Mouse (Mus musculus) embryonic facial prominence, embryonic 11.5 days (tissue): ENCODE measurements around the gene Gtdc1. TPM values are rescaled to one million over a fixed set of nuclear protein-coding genes. Genes with fewer than 3 reads are reported as not detected.

Experiments used
- ATAC-seq: fragments of 200-750 bp; cut with Nextera tagmentation; replicated peaks from 2 replicates; pipeline ENCODE4 v1.8.0; 2017; ENCODE audit warnings: low read depth; ENCODE audit not compliant: insufficient number of reproducible peaks, low FRiP score, low TSS enrichment
- DNase-seq: peaks from one replicate; pipeline ENCODE4 v3.0.0-alpha.2; 2015; ENCODE audit warnings: low spot score
- H3K27ac ChIP-seq: fragments of 300-500 bp; sonication (generic); replicated peaks from 2 replicates; pipeline ENCODE4 v1.5.1; 2014; ENCODE audit warnings: mild to moderate bottlenecking, low read depth, low read length, control low read depth
- H3K27me3 ChIP-seq: fragments of 300-500 bp; sonication (generic); 2 replicates; pipeline ENCODE4 v1.6.1; 2014; ENCODE audit warnings: mild to moderate bottlenecking, low read length, moderate library complexity, mixed read lengths; ENCODE audit not compliant: control insufficient read depth, insufficient read depth
- H3K36me3 ChIP-seq: fragments of 300-500 bp; sonication (generic); replicated peaks from 2 replicates; pipeline ENCODE4 v1.6.1; 2014; ENCODE audit warnings: low read depth, mild to moderate bottlenecking, low read length, moderate library complexity, mixed read lengths; ENCODE audit not compliant: control insufficient read depth, insufficient read depth
- H3K4me1 ChIP-seq: fragments of 300-500 bp; sonication (generic); 2 replicates; pipeline ENCODE4 v1.6.1; 2014; ENCODE audit warnings: low read length, mixed read lengths; ENCODE audit not compliant: control insufficient read depth, insufficient read depth
- H3K4me2 ChIP-seq: fragments of 300-500 bp; sonication (generic); 2 replicates; pipeline ENCODE4 v1.6.1; 2014; ENCODE audit warnings: low read depth, mild to moderate bottlenecking, control low read depth, low read length, moderate library complexity
- H3K4me3 ChIP-seq: fragments of 300-500 bp; sonication (generic); 2 replicates; pipeline ENCODE4 v1.5.1; 2014; ENCODE audit warnings: low read depth, low read length, control low read depth
- H3K9ac ChIP-seq: fragments of 300-500 bp; sonication (generic); replicated peaks from 2 replicates; pipeline ENCODE4 v1.6.1; 2014; ENCODE audit warnings: mild to moderate bottlenecking, control low read depth, low read length
- H3K9me3 ChIP-seq: fragments of 300-500 bp; sonication (generic); replicated peaks from 2 replicates; pipeline ENCODE4 v1.6.1; 2016; ENCODE audit warnings: mild to moderate bottlenecking, low read length, inconsistent platforms, mixed read lengths; ENCODE audit not compliant: control insufficient read depth
- WGBS: fragments of 180-500 bp; shearing (Covaris S2); extraction: QIAGEN DNeasy Blood & Tissue Kit; methylation state at CpG from one replicate; pipeline ENCODE4 v1.1.7; 2014; 5-methylcytosine and 5-hydroxymethylcytosine counted together
- polyA plus RNA-seq: library from polyadenylated mRNA; unstranded; fragments of >200 nt; fragmentation: Nextera tagmentation; extraction: Ambion mirVana; gene quantifications from 2 replicates; pipeline ENCODE4 v1.2.1, GENCODE M21; 2014

The Gtdc1 gene
- polyA plus RNA-seq, result 15.2 and 17.0 TPM in 2 replicates

DNA sequence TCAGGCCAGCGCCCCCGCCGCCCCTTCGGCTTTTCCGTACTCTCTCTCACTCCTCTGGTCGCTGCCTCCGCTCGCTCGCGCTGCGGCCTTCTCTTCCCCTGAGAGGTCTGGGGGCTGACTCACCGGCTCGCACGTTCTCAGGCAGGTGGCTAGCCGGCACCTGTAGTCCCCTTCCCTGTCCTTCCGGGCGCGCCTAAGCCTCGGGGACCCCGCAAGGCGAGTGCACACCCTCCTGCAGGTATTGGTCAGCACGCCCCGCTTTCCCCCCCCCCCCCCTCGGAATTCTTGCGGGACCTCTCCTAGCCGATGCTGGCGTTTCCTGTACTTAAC lies at the start of gene Gtdc1:
Gene Gtdc1 (minus strand): TSS at position 176 of the 330 bp plus-strand sequence.
- H3K27me3 ChIP-seq, result no peaks in the 10 kb centered on the region
- H3K4me2 ChIP-seq, result peak within 1 kb of the TSS; percentile 75
- H3K27ac ChIP-seq, result peak within 1 kb of the TSS; percentile 90
- peak within 1 kb of the TSS; percentile 70 for H3K4me3 ChIP-seq
- H3K9me3 ChIP-seq, result no peaks in the 10 kb centered on the region
- ATAC-seq, result peak; percentile 73
- H3K9ac ChIP-seq, result peak within 1 kb of the TSS; percentile 91
- 2% methylated on average over 27 of the region's 27 CpGs for WGBS
- no peak for DNase-seq
- H3K36me3 ChIP-seq, result no peaks in the 10 kb centered on the region
- H3K4me1 ChIP-seq, result no peaks in the 10 kb centered on the region

DNA sequence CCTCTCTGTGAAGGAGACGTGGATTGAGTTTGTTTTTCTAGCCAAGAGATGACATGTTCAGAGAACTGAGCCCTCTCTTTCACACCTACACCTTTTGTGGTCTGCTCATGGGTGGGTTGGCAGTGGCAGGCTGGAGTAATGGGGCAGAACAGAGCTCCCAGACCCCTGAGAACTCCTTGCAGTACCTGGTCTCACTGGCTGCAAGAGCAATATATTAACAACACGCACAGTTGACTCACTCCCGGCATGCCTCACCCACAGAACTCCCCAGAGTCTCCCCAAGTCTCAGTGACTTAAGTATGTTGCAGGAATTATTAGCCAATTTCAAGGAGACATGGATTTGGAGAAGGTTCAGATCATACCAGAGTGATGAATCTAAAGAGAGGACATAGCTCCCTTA lies 49.6 kb upstream of the Gtdc1 start:
- Histone ChIP-seq H3K4me2 (no peak overlapping the region), H3K9ac (no peak overlapping the region), H3K27me3 (no peaks in the 10 kb centered on the region), H3K4me1 (no peaks in the 10 kb centered on the region), H3K27ac (no peak overlapping the region), H3K4me3 (no peak overlapping the region), H3K9me3 (no peaks in the 10 kb centered on the region), H3K36me3 (no peaks in the 10 kb centered on the region)
- ATAC-seq (no peak), DNase-seq (no peak)
- 79% methylated on average over 3 of the region's 3 CpGs for WGBS

DNA sequence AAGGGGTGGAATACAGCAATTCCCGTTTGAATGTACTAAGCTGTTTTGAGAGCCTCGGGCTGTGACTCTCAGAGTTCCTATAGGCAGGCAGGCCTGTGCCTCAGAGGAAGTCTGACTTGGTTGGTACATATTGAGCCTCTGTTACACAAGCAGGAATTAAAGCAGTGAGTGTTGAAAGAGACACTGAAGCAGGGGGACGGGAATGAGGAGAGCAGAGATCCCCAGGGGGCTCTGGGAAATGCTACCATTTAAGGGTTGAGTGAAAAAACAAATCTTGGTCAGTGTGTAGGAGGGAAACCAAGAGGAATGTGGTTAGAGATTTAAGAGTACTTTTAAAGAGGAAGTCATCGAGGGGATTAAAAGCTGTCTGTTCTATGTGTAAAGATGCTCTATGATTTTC lies 49.0 kb upstream of the Gtdc1 start:
- no peak overlapping the region for H3K4me2 ChIP-seq
- no peak for ATAC-seq
- no peaks in the 10 kb centered on the region for H3K4me1 ChIP-seq
- H3K9me3 ChIP-seq, result no peaks in the 10 kb centered on the region
- H3K27ac ChIP-seq, result no peak overlapping the region
- DNase-seq, result no peak
- no peak overlapping the region for H3K4me3 ChIP-seq
- 45% methylated on average over 4 of the region's 4 CpGs for WGBS
- no peaks in the 10 kb centered on the region for H3K27me3 ChIP-seq
- H3K36me3 ChIP-seq, result no peaks in the 10 kb centered on the region
- no peak overlapping the region for H3K9ac ChIP-seq

DNA sequence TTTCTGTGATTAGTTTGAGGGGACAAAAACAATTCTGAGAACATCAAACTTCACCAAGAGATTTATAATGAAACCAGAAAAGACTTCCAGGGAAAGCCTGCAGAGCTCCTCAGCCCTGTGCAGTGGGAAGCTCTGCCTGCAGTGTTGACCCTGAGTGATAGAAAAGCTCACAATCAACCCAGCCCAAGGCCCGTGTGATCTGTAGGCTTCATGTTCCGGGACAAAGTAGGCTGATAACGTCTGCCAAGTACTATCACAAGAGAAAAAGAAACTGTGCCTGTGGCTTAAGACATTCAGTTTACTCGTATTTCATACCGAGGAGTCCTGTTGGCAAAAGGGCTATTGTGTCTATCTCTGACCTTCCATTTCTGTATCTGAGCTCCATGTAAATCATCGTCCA lies 46.4 kb upstream of the Gtdc1 start:
- Histone ChIP-seq H3K4me1 (no peaks in the 10 kb centered on the region), H3K9ac (no peak overlapping the region), H3K27ac (no peak overlapping the region), H3K4me3 (no peak overlapping the region), H3K4me2 (no peak overlapping the region), H3K36me3 (no peaks in the 10 kb centered on the region), H3K27me3 (no peaks in the 10 kb centered on the region), H3K9me3 (no peaks in the 10 kb centered on the region)
- 87% methylated on average over 6 of the region's 6 CpGs for WGBS
- DNase-seq (no peak), ATAC-seq (no peak)

DNA sequence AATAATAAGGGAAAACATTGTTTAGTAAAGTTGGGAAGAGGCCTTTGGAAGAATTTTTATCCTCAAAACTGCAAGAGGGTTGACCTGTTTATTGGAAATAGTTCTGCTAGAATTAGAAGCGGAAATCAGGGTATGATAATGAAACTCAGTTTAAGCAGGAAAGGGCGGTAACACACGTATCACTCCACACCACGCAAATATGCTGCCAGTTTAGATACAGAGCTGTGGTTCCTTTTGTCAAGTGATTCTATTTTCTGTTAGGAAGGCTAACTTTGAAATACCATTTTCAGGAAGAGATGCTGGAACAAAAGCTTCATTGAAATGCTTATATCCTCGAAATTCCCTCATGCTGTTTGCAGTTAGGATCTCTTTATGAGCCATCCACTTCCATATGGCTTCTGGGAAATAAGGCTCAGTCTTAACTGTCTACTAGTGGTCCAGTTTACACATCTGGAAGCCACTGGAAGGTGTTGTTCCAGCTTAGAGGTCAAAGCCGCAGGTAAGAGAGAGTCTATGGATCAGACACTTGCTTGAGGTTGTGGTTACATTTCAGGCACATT lies 42.7 kb upstream of the Gtdc1 start:
- no peak for DNase-seq

DNA sequence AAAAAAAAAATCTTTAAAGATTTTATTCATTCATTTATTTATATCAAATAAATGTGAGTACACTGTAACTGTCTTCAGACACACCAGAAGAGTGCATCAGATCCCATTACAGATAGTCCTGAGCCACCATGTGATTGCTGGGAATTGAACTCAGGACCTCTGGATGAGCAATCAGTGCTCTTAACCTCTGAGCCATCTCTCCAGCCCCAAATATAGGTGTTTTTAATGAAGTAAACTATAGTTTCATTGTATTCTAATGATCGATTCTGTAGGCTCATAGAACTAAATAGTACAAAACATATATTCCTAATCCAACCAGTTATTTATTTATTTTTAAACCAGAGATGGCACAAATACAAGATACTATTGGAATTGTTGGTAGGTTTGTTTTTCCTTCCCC lies 42.2 kb upstream of the Gtdc1 start:
- no peak overlapping the region for H3K9ac ChIP-seq
- H3K4me1 ChIP-seq, result no peaks in the 10 kb centered on the region
- no peak overlapping the region for H3K27ac ChIP-seq
- H3K27me3 ChIP-seq, result no peaks in the 10 kb centered on the region
- no peak overlapping the region for H3K4me3 ChIP-seq
- no peaks in the 10 kb centered on the region for H3K9me3 ChIP-seq
- no peaks in the 10 kb centered on the region for H3K36me3 ChIP-seq
- ATAC-seq, result no peak
- no peak for DNase-seq
- H3K4me2 ChIP-seq, result no peak overlapping the region
- 88% methylated on average over 1 of the region's 1 CpGs for WGBS

More for the DNA sequence above, 42.7 kb upstream of the Gtdc1 start:
- H3K4me3 ChIP-seq, result no peak overlapping the region
- 89% methylated on average over 6 of the region's 6 CpGs for WGBS
- no peaks in the 10 kb centered on the region for H3K36me3 ChIP-seq
- ATAC-seq, result no peak
- H3K9ac ChIP-seq, result no peak overlapping the region
- H3K4me2 ChIP-seq, result no peak overlapping the region
- H3K27me3 ChIP-seq, result no peaks in the 10 kb centered on the region
- no peak overlapping the region for H3K27ac ChIP-seq
- H3K4me1 ChIP-seq, result no peaks in the 10 kb centered on the region
- no peaks in the 10 kb centered on the region for H3K9me3 ChIP-seq

DNA sequence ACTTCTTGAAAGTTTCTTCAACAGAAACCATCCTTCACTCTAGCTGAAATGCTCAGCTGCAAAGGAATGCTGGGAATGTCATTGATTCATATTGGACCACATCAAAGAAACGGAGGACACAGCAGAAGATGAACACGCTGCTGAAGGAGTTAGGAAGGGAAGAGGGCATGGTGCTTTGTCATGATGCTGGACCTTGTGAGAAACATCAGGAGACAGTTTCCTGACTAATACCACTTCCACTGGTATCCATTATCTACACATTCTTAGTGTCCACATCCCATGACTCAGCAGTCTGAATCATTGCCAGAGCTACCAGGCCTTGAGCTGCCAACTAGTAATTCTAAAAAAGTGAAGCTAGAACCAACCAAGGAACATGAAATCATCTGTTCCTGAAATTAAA lies 41.8 kb upstream of the Gtdc1 start:
- no peaks in the 10 kb centered on the region for H3K27me3 ChIP-seq
- no peaks in the 10 kb centered on the region for H3K4me1 ChIP-seq
- H3K27ac ChIP-seq, result no peak overlapping the region
- no peak for ATAC-seq
- no peaks in the 10 kb centered on the region for H3K36me3 ChIP-seq
- 80% methylated on average over 2 of the region's 2 CpGs for WGBS
- H3K9ac ChIP-seq, result no peak overlapping the region
- no peak overlapping the region for H3K4me3 ChIP-seq
- H3K9me3 ChIP-seq, result no peaks in the 10 kb centered on the region
- H3K4me2 ChIP-seq, result no peak overlapping the region
- no peak for DNase-seq

DNA sequence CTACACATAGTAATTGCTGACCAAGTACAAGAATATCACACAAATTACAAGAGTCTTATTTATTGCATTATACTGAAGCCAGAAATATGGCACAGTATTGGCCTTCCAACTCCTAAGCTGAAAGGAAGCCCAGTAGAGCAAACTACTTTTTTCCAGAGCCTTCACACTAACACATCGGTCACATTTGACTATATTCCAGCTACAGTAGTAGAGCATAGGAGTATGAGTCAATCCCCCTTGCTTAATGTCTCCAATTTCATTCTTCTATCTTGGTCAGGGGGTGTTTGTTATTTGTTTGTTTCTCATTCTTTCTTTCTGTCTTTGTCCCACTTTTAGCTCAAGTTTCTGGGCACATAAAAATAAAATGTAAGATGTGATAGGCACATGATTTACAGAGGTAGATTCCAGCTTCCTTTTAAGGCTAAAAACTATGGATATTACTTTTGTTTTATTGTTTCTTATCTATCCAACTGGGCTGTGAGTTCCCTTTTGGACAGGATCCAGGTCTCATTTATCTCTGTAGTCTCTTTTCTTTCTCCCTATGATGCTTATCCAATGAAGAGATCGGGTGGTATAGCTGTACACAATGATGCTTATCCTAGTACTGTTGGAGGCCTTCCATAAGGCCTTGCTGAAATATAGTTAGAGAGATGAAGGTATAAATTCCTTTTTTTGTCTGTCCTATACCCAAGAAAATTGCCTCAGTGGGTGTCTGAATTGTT lies 38.5 kb upstream of the Gtdc1 start:
- H3K36me3 ChIP-seq, result no peaks in the 10 kb centered on the region
- no peaks in the 10 kb centered on the region for H3K9me3 ChIP-seq
- H3K4me1 ChIP-seq, result no peaks in the 10 kb centered on the region
- H3K27ac ChIP-seq, result no peak overlapping the region
- no peak for ATAC-seq
- no peak overlapping the region for H3K9ac ChIP-seq
- no peak for DNase-seq
- no peak overlapping the region for H3K4me2 ChIP-seq
- no peaks in the 10 kb centered on the region for H3K27me3 ChIP-seq
- 89% methylated on average over 2 of the region's 2 CpGs for WGBS
- H3K4me3 ChIP-seq, result no peak overlapping the region
